Mouse (Mus musculus) liver, embryonic 14.5 days (tissue): ENCODE data around the gene Dolk. TPM values are rescaled to one million over a fixed set of nuclear protein-coding genes. Genes with fewer than 3 reads are reported as not detected.

Experiments used
- ATAC-seq: fragments of 200-750 bp; cut with Nextera tagmentation; 2 replicates; pipeline ENCODE4 v1.8.0; 2017; ENCODE audit warnings: moderate number of reproducible peaks, mild to moderate bottlenecking, moderate library complexity; ENCODE audit not compliant: insufficient read depth
- DNase-seq, 3 experiments: peaks; one replicate each; pipeline ENCODE4 v3.0.0-alpha.2; 2012 to 2013; ENCODE audit warnings: low read depth in 3 of 3, low spot score in 3 of 3
- H3K27ac ChIP-seq: fragments of 300-500 bp; sonication (generic); 2 replicates; pipeline ENCODE4 v1.5.1; 2014; ENCODE audit warnings: moderate library complexity, mild to moderate bottlenecking, control low read depth, inconsistent platforms
- H3K27me3 ChIP-seq: fragments of 300-500 bp; sonication (generic); 2 replicates; pipeline ENCODE4 v1.6.1; 2014; ENCODE audit warnings: mild to moderate bottlenecking, low read length, moderate library complexity; ENCODE audit not compliant: control insufficient read depth, insufficient read depth
- H3K36me3 ChIP-seq: fragments of 300-500 bp; sonication (generic); replicated peaks from 2 replicates; pipeline ENCODE4 v1.6.1; 2014; ENCODE audit warnings: low read depth; ENCODE audit not compliant: control insufficient read depth, insufficient read depth
- H3K4me1 ChIP-seq, 2 experiments: fragments of 200-500 bp in 1 of 2; fragments of 300-500 bp in 1 of 2; sonication (generic) in 1 of 2; replicated peaks; 2 replicates each; pipeline ENCODE4 v1.6.1; 2012 to 2014; ENCODE audit warnings: antibody characterized with exemption in 1 of 2, inconsistent platforms in 1 of 2, low read length in 1 of 2; ENCODE audit not compliant: control insufficient read depth in 2 of 2, insufficient read depth in 2 of 2
- H3K4me2 ChIP-seq: fragments of 300-500 bp; sonication (generic); 2 replicates; pipeline ENCODE4 v1.6.1; 2014; ENCODE audit warnings: low read depth, mild to moderate bottlenecking, control low read depth, moderate library complexity
- H3K4me3 ChIP-seq, 2 experiments: fragments of 200-500 bp in 1 of 2; fragments of 300-500 bp in 1 of 2; sonication (generic) in 1 of 2; 2 replicates each; pipeline ENCODE4 v1.5.1; 2012 to 2014; ENCODE audit warnings: low read depth in 2 of 2, low read length in 2 of 2, mild to moderate bottlenecking in 2 of 2, control low read depth in 1 of 2, inconsistent platforms in 1 of 2, moderate library complexity in 1 of 2; ENCODE audit not compliant: insufficient read depth in 1 of 2
- H3K9ac ChIP-seq: fragments of 300-500 bp; sonication (generic); replicated peaks from 2 replicates; pipeline ENCODE4 v1.6.1; 2014; ENCODE audit warnings: mild to moderate bottlenecking, control low read depth, moderate library complexity
- H3K9me3 ChIP-seq: fragments of 300-500 bp; sonication (generic); 2 replicates; pipeline ENCODE4 v1.6.1; 2016; ENCODE audit warnings: low read length, mixed read lengths; ENCODE audit not compliant: control insufficient read depth
- CTCF ChIP-seq: IDR thresholded peaks from 2 replicates; pipeline ENCODE4 v1.5.1; 2016; ENCODE audit warnings: antibody characterized with exemption, low read depth, control low read depth
- EP300 ChIP-seq: IDR thresholded peaks from 2 replicates; pipeline ENCODE4 v1.6.1; 2016; ENCODE audit warnings: antibody characterized with exemption, low read depth
- WGBS: fragments of 180-500 bp; shearing (Covaris S2); extraction: QIAGEN DNeasy Blood & Tissue Kit; methylation state at CpG from one replicate; pipeline ENCODE4 v1.1.7; 2014; ENCODE audit not compliant: insufficient replicate concordance; 5-methylcytosine and 5-hydroxymethylcytosine counted together
- polyA plus RNA-seq, 2 experiments: library from polyadenylated mRNA; depleted of rRNA in 1 of 2; stranded (reverse) in 1 of 2; unstranded in 1 of 2; fragments of >200 nt; fragmentation: Nextera tagmentation in 1 of 2; extraction: Ambion mirVana in 1 of 2; gene quantifications; 2 replicates each; pipeline versions ENCODE4 v1.2.1 to v1.2.3; 2012 to 2014

Dolk gene
- polyA plus RNA-seq, 2 experiments = 4.6 to 11.4 TPM

DNA sequence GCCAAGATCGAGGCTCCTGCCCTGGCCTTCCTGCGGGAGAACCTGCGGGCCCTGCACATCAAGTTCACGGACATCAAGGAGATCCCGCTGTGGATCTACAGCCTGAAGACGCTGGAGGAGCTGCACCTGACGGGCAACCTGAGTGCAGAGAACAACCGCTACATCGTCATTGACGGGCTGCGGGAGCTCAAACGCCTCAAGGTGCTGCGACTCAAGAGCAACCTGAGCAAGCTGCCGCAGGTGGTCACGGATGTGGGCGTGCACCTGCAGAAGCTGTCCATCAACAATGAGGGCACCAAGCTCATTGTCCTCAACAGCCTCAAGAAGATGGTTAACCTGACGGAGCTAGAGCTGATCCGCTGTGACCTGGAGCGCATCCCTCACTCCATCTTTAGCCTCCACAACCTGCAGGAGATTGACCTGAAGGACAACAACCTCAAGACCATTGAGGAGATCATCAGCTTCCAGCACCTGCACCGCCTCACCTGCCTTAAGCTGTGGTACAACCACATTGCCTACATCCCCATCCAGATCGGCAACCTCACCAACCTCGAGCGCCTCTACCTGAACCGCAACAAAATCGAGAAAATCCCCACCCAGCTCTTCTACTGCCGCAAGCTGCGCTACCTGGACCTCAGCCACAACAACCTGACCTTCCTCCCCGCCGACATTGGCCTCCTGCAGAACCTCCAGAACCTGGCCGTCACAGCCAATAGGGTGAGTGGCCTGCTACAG is 29.4 kb downstream of the Dolk start:
- Histone ChIP-seq H3K4me2 (no peak overlapping the region), H3K36me3 (peaks cover 31% of the 10 kb centered on the region), H3K27ac (no peak overlapping the region), H3K9me3 (no peaks in the 10 kb centered on the region), H3K4me1 (peaks cover 3 to 9% of the 10 kb centered on the region in 2 experiments; a peak in 3 of 4 replicates), H3K4me3 (no peak overlapping the region), H3K27me3 (no peaks in the 10 kb centered on the region), H3K9ac (no peak overlapping the region)
- no peak for DNase-seq
- 92% methylated on average over 30 of the region's 30 CpGs for WGBS
- TF ChIP-seq CTCF (no peak), EP300 (no peak)
- ATAC-seq = no peak

DNA sequence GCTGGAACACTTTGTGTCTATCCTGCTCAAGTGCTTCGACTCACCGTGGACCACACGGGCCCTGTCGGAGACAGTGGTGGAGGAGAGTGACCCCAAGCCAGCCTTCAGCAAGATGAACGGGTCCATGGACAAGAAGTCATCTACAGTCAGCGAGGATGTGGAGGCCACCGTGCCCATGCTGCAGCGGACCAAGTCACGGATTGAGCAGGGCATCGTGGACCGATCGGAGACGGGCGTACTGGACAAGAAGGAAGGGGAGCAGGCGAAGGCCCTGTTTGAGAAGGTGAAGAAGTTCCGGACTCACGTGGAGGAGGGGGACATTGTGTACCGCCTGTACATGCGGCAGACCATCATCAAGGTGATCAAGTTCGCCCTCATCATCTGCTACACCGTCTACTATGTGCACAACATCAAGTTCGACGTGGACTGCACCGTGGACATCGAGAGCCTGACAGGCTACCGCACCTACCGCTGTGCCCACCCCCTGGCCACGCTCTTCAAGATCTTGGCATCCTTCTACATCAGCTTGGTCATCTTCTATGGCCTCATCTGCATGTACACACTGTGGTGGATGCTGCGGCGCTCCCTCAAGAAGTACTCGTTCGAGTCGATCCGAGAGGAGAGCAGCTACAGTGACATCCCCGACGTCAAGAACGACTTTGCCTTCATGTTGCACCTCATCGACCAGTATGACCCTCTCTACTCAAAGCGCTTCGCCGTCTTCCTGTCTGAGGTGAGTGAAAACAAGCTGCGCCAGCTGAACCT is 30.3 kb downstream of the Dolk start:
- TF ChIP-seq EP300 (no peak), CTCF (no peak)
- 90% methylated on average over 42 of the region's 42 CpGs for WGBS

DNA sequence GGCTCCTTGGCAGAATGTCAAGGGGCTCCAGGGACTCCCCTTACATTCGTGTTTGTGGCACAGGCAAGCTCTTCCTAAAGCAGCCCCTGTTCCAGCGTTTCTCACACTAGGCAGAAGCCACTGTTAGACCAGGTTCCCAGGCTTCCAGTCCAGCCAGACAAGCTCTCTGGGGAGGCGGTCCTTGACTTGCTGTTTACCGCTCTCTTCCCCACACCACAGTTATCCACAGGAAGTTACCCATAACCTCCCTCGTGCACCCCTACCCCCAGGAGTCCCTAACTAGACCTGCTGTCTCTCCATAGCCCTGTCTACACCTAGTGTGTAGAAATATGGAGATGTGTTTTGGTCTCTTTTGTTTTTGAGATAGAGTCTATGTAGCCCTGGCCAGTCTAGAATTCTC is 32.3 kb downstream of the Dolk start:
- no peak overlapping the region for H3K27ac ChIP-seq
- H3K4me3 ChIP-seq = no peak overlapping the region
- H3K9ac ChIP-seq = no peak overlapping the region
- H3K27me3 ChIP-seq = no peaks in the 10 kb centered on the region
- TF ChIP-seq CTCF (no peak), EP300 (no peak)
- H3K9me3 ChIP-seq = no peaks in the 10 kb centered on the region
- WGBS = 34% methylated on average over 5 of the region's 5 CpGs
- H3K4me2 ChIP-seq = no peak overlapping the region
- DNase-seq (no peak), ATAC-seq (no peak)
- peaks cover 27% of the 10 kb centered on the region for H3K36me3 ChIP-seq
- H3K4me1 ChIP-seq = peaks cover 6 to 15% of the 10 kb centered on the region in 2 experiments; a peak in 3 of 4 replicates

More for the DNA sequence above, 30.3 kb downstream of the Dolk start:
- H3K4me1 ChIP-seq = peaks cover 6 to 15% of the 10 kb centered on the region in 2 experiments; a peak in 3 of 4 replicates
- H3K9me3 ChIP-seq = no peaks in the 10 kb centered on the region
- H3K36me3 ChIP-seq = peaks cover 31% of the 10 kb centered on the region
- H3K4me2 ChIP-seq = no peak overlapping the region
- H3K9ac ChIP-seq = no peak overlapping the region
- ATAC-seq (no peak), DNase-seq (no peak)
- H3K27ac ChIP-seq = no peak overlapping the region
- no peaks in the 10 kb centered on the region for H3K27me3 ChIP-seq
- H3K4me3 ChIP-seq = no peak overlapping the region

DNA sequence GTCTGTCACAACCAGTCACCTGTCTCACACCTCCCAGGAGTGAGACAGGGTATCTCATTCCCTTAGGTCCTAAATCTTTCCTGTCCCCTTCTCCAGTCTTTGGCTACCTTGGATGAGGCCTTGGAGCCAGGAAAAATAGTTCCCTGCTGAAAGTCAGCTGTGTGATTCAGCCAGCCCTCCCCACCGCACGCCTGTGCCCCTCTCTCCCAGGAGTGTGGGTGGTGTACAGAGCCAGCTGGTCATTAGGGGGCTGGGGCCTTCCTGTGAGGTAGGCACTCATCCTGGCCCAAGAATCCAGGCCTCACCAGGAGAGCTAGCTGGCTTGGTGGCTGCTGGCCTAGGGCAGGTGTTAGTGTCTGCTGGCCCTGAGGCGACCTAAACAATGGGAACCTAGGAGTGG is 33.6 kb downstream of the Dolk start:
- 84% methylated on average over 3 of the region's 3 CpGs for WGBS

More for the DNA sequence above, 33.6 kb downstream of the Dolk start:
- Histone ChIP-seq H3K9ac (no peak overlapping the region), H3K27me3 (no peaks in the 10 kb centered on the region), H3K27ac (no peak overlapping the region), H3K4me2 (no peak overlapping the region), H3K9me3 (no peaks in the 10 kb centered on the region), H3K4me1 (peaks cover 6 to 10% of the 10 kb centered on the region in 2 experiments; a peak in 3 of 4 replicates), H3K4me3 (no peak overlapping the region), H3K36me3 (peaks cover 23% of the 10 kb centered on the region)
- no peak for DNase-seq
- no peak for ATAC-seq
- TF ChIP-seq EP300 = no peak
- no peak for TF ChIP-seq CTCF
